Mouse (Mus musculus): ENCODE results near the gene Map3k5. TPM values are rescaled to one million over a fixed set of nuclear protein-coding genes. Genes with fewer than 3 reads are reported as not detected.
A peak's percentile ranks its signal among the peaks of the same experiment; 100 is the strongest.

Map3k5 gene
- polyA plus RNA-seq, 1 experiment from 2014 or later: 1.8 TPM

- H3K9ac ChIP-seq: no peak overlapping the region
- no peak for DNase-seq (ENCODE audit: low spot score)
- no peaks in the 10 kb centered on the region for H3K4me1 ChIP-seq (replicated peaks; ENCODE audit: control insufficient read depth, insufficient read depth, low read length)
- H3K36me3 ChIP-seq (replicated peaks; ENCODE audit: control insufficient read depth, insufficient read depth): no peaks in the 10 kb centered on the region
- WGBS: 95% methylated on average over 1 of the region's 1 CpGs
- H3K27ac ChIP-seq: no peak overlapping the region
- H3K4me2 ChIP-seq (replicated peaks): no peak overlapping the region
- no peaks in the 10 kb centered on the region for H3K27me3 ChIP-seq (ENCODE audit: control insufficient read depth, insufficient read depth, low read length)
- H3K4me3 ChIP-seq (replicated peaks; ENCODE audit: low read length): no peak overlapping the region
- no peaks in the 10 kb centered on the region for H3K9me3 ChIP-seq (ENCODE audit: control insufficient read depth, low read length)
- ATAC-seq (ENCODE audit: low FRiP score): no peak
These were observed 131.9 kb downstream of the Map3k5 start for GRCm38 (mm10) chr10:20066069-20066665.

- H3K4me1 ChIP-seq (replicated peaks; ENCODE audit: control insufficient read depth, insufficient read depth, low read length): no peaks in the 10 kb centered on the region
- DNase-seq (ENCODE audit: low spot score) (no peak), ATAC-seq (ENCODE audit: low FRiP score) (no peak)
- no peaks in the 10 kb centered on the region for H3K27me3 ChIP-seq (ENCODE audit: control insufficient read depth, insufficient read depth, low read length)
- no peaks in the 10 kb centered on the region for H3K36me3 ChIP-seq (replicated peaks; ENCODE audit: control insufficient read depth, insufficient read depth)
- H3K27ac ChIP-seq: no peak overlapping the region
- no peak overlapping the region for H3K4me3 ChIP-seq (replicated peaks; ENCODE audit: low read length)
- no peak overlapping the region for H3K9ac ChIP-seq
- no peak overlapping the region for H3K4me2 ChIP-seq (replicated peaks)
- 93% methylated on average over 11 of the region's 11 CpGs for WGBS
- no peaks in the 10 kb centered on the region for H3K9me3 ChIP-seq (ENCODE audit: control insufficient read depth, low read length)
These were observed 135.6 kb downstream of the Map3k5 start for GRCm38 (mm10) chr10:20069771-20070460.

- ATAC-seq (ENCODE audit: low FRiP score): no peak
- no peak overlapping the region for H3K27ac ChIP-seq
- H3K36me3 ChIP-seq (replicated peaks; ENCODE audit: control insufficient read depth, insufficient read depth): no peaks in the 10 kb centered on the region
- 88% methylated on average over 14 of the region's 14 CpGs for WGBS
- no peaks in the 10 kb centered on the region for H3K4me1 ChIP-seq (replicated peaks; ENCODE audit: control insufficient read depth, insufficient read depth, low read length)
- H3K4me3 ChIP-seq (replicated peaks; ENCODE audit: low read length): no peak overlapping the region
- H3K4me2 ChIP-seq (replicated peaks): no peak overlapping the region
- no peak for DNase-seq (ENCODE audit: low spot score)
- no peak overlapping the region for H3K9ac ChIP-seq
- no peaks in the 10 kb centered on the region for H3K27me3 ChIP-seq (ENCODE audit: control insufficient read depth, insufficient read depth, low read length)
- H3K9me3 ChIP-seq (ENCODE audit: control insufficient read depth, low read length): no peaks in the 10 kb centered on the region
These were observed 136.4 kb downstream of the Map3k5 start for GRCm38 (mm10) chr10:20070576-20071109.

GRCm38 (mm10) chr10:20071716-20072115, 137.4 kb downstream of the Map3k5 start:
- no peaks in the 10 kb centered on the region for H3K36me3 ChIP-seq (replicated peaks; ENCODE audit: control insufficient read depth, insufficient read depth)
- H3K4me3 ChIP-seq (replicated peaks; ENCODE audit: low read length): no peak overlapping the region
- no peak overlapping the region for H3K4me2 ChIP-seq (replicated peaks)
- no peak overlapping the region for H3K9ac ChIP-seq
- no peaks in the 10 kb centered on the region for H3K27me3 ChIP-seq (ENCODE audit: control insufficient read depth, insufficient read depth, low read length)
- WGBS: 94% methylated on average over 6 of the region's 6 CpGs
- ATAC-seq (ENCODE audit: low FRiP score): no peak
- no peaks in the 10 kb centered on the region for H3K4me1 ChIP-seq (replicated peaks; ENCODE audit: control insufficient read depth, insufficient read depth, low read length)
- H3K9me3 ChIP-seq (ENCODE audit: control insufficient read depth, low read length): no peaks in the 10 kb centered on the region
- no peak overlapping the region for H3K27ac ChIP-seq
- no peak for DNase-seq (ENCODE audit: low spot score)

- no peak overlapping the region for H3K27ac ChIP-seq
- DNase-seq (ENCODE audit: low spot score) (peak; percentile 67), ATAC-seq (ENCODE audit: low FRiP score) (peak; percentile 60; the same call in 1 of the 2 replicates)
- no peak overlapping the region for H3K4me2 ChIP-seq (replicated peaks)
- no peak overlapping the region for H3K4me3 ChIP-seq (replicated peaks; ENCODE audit: low read length)
- H3K36me3 ChIP-seq (replicated peaks; ENCODE audit: control insufficient read depth, insufficient read depth): no peaks in the 10 kb centered on the region
- H3K27me3 ChIP-seq (ENCODE audit: control insufficient read depth, insufficient read depth, low read length): no peaks in the 10 kb centered on the region
- WGBS: 70% methylated on average over 7 of the region's 7 CpGs
- no peak overlapping the region for H3K9ac ChIP-seq
- H3K9me3 ChIP-seq (ENCODE audit: control insufficient read depth, low read length): no peaks in the 10 kb centered on the region
- H3K4me1 ChIP-seq (replicated peaks; ENCODE audit: control insufficient read depth, insufficient read depth, low read length): no peaks in the 10 kb centered on the region
These were observed 139.1 kb downstream of the Map3k5 start for GRCm38 (mm10) chr10:20073236-20073893.

GRCm38 (mm10) chr10:20076541-20077469, 142.5 kb downstream of the Map3k5 start:
- Histone ChIP-seq H3K27ac (no peak overlapping the region), H3K4me2 (replicated peaks) (no peak overlapping the region), H3K9ac (no peak overlapping the region), H3K27me3 (ENCODE audit: control insufficient read depth, insufficient read depth, low read length) (no peaks in the 10 kb centered on the region), H3K9me3 (ENCODE audit: control insufficient read depth, low read length) (no peaks in the 10 kb centered on the region), H3K4me1 (replicated peaks; ENCODE audit: control insufficient read depth, insufficient read depth, low read length) (no peaks in the 10 kb centered on the region), H3K4me3 (replicated peaks; ENCODE audit: low read length) (no peak overlapping the region), H3K36me3 (replicated peaks; ENCODE audit: control insufficient read depth, insufficient read depth) (no peaks in the 10 kb centered on the region)
- DNase-seq (ENCODE audit: low spot score) (no peak), ATAC-seq (ENCODE audit: low FRiP score) (no peak)
- WGBS: 74% methylated on average over 13 of the region's 13 CpGs

GRCm38 (mm10) chr10:20078350-20078749, 144.1 kb downstream of the Map3k5 start:
- no peaks in the 10 kb centered on the region for H3K9me3 ChIP-seq (ENCODE audit: control insufficient read depth, low read length)
- ATAC-seq (ENCODE audit: low FRiP score) (no peak), DNase-seq (ENCODE audit: low spot score) (no peak)
- H3K4me2 ChIP-seq (replicated peaks): no peak overlapping the region
- H3K27me3 ChIP-seq (ENCODE audit: control insufficient read depth, insufficient read depth, low read length): no peaks in the 10 kb centered on the region
- no peaks in the 10 kb centered on the region for H3K36me3 ChIP-seq (replicated peaks; ENCODE audit: control insufficient read depth, insufficient read depth)
- H3K4me3 ChIP-seq (replicated peaks; ENCODE audit: low read length): no peak overlapping the region
- no peak overlapping the region for H3K9ac ChIP-seq
- no peak overlapping the region for H3K27ac ChIP-seq
- WGBS: 98% methylated on average over 2 of the region's 2 CpGs
- no peaks in the 10 kb centered on the region for H3K4me1 ChIP-seq (replicated peaks; ENCODE audit: control insufficient read depth, insufficient read depth, low read length)

- no peak overlapping the region for H3K4me2 ChIP-seq (replicated peaks)
- WGBS: 54% methylated on average over 2 of the region's 2 CpGs
- H3K4me1 ChIP-seq (replicated peaks; ENCODE audit: control insufficient read depth, insufficient read depth, low read length): no peaks in the 10 kb centered on the region
- no peak overlapping the region for H3K27ac ChIP-seq
- DNase-seq (ENCODE audit: low spot score) (no peak), ATAC-seq (ENCODE audit: low FRiP score) (no peak)
- H3K27me3 ChIP-seq (ENCODE audit: control insufficient read depth, insufficient read depth, low read length): no peaks in the 10 kb centered on the region
- H3K9ac ChIP-seq: no peak overlapping the region
- H3K4me3 ChIP-seq (replicated peaks; ENCODE audit: low read length): no peak overlapping the region
- H3K9me3 ChIP-seq (ENCODE audit: control insufficient read depth, low read length): no peaks in the 10 kb centered on the region
- H3K36me3 ChIP-seq (replicated peaks; ENCODE audit: control insufficient read depth, insufficient read depth): no peaks in the 10 kb centered on the region
These were observed 153.6 kb downstream of the Map3k5 start for GRCm38 (mm10) chr10:20087841-20088240.

Measured in hindbrain, embryonic 14.5 days (tissue).